Mouse (Mus musculus): ENCODE measurements around the gene Sec23b. TPM values are rescaled to one million over a fixed set of nuclear protein-coding genes. Genes with fewer than 3 reads are reported as not detected.

The Sec23b gene
- polyA plus RNA-seq, 1 experiment from 2014 or later = 73.1 TPM

DNA sequence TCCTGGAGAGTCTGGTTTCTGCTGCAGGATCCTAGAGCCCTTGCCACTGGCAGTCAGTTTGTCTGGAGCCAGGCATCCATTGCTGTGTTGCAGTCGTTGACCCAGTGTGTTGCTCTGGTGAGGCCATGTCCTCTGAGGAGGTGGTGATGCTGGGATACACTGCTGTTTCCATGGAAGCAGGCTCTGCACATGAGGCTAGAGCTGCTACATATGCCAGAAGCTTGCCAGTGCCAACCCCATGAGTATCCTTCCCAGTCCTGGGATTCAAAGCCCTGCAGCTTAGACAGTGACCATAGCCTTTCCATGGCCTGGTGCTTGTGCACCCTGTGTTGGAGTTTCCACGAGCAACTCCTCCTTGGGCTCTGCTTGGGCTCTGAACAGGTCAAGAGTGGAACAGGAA lies 77.5 kb downstream of the Sec23b start:
- Histone ChIP-seq H3K4me3 (ENCODE audit: low read depth, low read length) (no peak overlapping the region), H3K27ac (ENCODE audit: low read depth, low read length) (no peak overlapping the region), H3K27me3 (replicated peaks; ENCODE audit: control insufficient read depth, insufficient read depth, low read length) (no peaks in the 10 kb centered on the region), H3K4me2 (ENCODE audit: low read length) (no peak overlapping the region), H3K9me3 (replicated peaks; ENCODE audit: control insufficient read depth, low read length) (no peaks in the 10 kb centered on the region), H3K36me3 (ENCODE audit: control insufficient read depth, insufficient read depth, low read length) (no peaks in the 10 kb centered on the region), H3K4me1 (ENCODE audit: control insufficient read depth, insufficient read depth, low read length) (no peaks in the 10 kb centered on the region), H3K9ac (ENCODE audit: low read length) (no peak overlapping the region)
- DNase-seq (ENCODE audit: low spot score) (no peak), ATAC-seq (no peak)
- 82% methylated on average over 2 of the region's 2 CpGs for WGBS

DNA sequence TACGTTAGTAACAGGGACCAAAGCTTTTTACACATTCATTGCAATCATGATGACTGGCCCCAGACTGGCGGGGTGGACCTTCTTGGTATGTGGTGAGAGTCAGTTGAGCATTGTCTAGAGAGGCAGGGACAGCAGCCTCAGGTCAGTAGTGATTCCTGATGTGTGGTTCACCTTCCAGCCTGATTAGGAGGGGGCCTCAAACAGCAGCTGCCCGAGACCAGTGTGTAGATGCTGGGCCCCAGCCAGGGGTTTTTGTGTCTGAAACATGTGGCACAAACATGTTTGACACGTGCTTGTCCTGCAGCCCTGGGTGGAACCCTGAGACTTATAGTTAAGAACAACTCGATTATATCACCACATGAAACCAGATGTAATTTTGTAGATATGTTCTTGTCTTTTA lies 78.2 kb downstream of the Sec23b start:
- Histone ChIP-seq H3K27ac (ENCODE audit: low read depth, low read length) (no peak overlapping the region), H3K9me3 (replicated peaks; ENCODE audit: control insufficient read depth, low read length) (no peaks in the 10 kb centered on the region), H3K36me3 (ENCODE audit: control insufficient read depth, insufficient read depth, low read length) (no peaks in the 10 kb centered on the region), H3K9ac (ENCODE audit: low read length) (no peak overlapping the region), H3K4me1 (ENCODE audit: control insufficient read depth, insufficient read depth, low read length) (no peaks in the 10 kb centered on the region), H3K4me3 (ENCODE audit: low read depth, low read length) (no peak overlapping the region), H3K4me2 (ENCODE audit: low read length) (no peak overlapping the region), H3K27me3 (replicated peaks; ENCODE audit: control insufficient read depth, insufficient read depth, low read length) (no peaks in the 10 kb centered on the region)
- 77% methylated on average over 5 of the region's 5 CpGs for WGBS
- DNase-seq (ENCODE audit: low spot score) (no peak), ATAC-seq (no peak)

DNA sequence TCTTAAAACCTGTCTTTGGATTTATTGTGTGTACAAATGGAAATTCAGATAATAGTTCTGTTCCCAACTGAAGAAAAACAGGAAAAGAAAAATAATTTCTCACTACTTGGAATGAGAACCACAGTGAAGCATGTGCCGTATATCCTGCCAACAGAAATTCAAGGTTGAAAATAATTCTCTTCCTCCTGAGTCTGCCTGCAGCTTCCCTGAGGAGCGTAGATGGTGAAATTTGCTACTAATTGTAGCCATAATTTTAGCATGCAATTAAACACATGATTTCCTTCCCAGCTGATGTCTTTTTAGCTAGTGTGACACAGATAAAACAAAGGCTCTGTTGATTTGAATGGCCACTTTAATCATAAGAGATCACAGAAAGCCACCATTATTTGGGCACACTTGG lies 78.7 kb downstream of the Sec23b start:
- peak; percentile 23 for DNase-seq (ENCODE audit: low spot score)
- no peaks in the 10 kb centered on the region for H3K27me3 ChIP-seq (replicated peaks; ENCODE audit: control insufficient read depth, insufficient read depth, low read length)
- 0 out of 2 replicates have a peak, but pooled peaks have one; percentile 28 for ATAC-seq

DNA sequence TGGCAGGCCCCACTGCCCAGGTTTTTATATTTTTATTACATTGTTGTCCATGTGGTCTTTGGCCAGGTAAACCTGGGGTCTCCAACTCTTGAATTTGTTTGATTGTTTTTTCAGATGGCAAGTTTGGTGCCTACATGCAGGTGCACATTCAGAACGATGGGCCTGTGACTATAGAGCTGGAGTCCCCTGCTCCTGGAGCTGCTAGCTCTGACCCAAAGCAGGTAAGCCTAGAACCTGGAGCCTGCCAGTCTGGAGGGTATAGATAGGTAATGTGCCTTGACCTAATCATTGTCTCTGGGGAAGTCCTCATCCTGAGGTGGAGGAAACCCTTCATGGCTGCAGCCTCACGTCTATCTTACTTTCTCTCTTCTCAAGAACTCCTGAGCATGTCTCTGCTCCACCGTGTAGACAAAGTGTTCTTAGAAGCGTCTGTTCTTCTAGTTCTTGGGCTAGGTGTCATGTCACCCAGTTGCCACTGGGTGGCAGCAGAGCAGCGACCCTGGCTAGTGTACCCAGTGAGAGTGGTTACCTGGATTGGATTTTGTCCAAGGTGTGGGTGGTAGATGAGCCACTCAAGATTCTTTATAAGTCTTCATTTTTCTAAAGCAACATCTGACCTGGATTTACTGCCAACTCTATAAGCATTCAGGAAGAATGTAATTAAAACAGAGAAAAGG lies 79.8 kb downstream of the Sec23b start:
- H3K9me3 ChIP-seq (replicated peaks; ENCODE audit: control insufficient read depth, low read length) = no peaks in the 10 kb centered on the region
- ATAC-seq (peak; percentile 66), DNase-seq (ENCODE audit: low spot score) (peak; percentile 73)
- H3K9ac ChIP-seq (ENCODE audit: low read length) = no peak overlapping the region
- no peaks in the 10 kb centered on the region for H3K27me3 ChIP-seq (replicated peaks; ENCODE audit: control insufficient read depth, insufficient read depth, low read length)
- 19% methylated on average over 5 of the region's 5 CpGs for WGBS
- no peaks in the 10 kb centered on the region for H3K36me3 ChIP-seq (ENCODE audit: control insufficient read depth, insufficient read depth, low read length)
- no peak overlapping the region for H3K4me2 ChIP-seq (ENCODE audit: low read length)
- no peak overlapping the region; the same call in 1 of the 2 replicates for H3K27ac ChIP-seq (ENCODE audit: low read depth, low read length)
- H3K4me3 ChIP-seq (ENCODE audit: low read depth, low read length) = no peak overlapping the region
- no peaks in the 10 kb centered on the region for H3K4me1 ChIP-seq (ENCODE audit: control insufficient read depth, insufficient read depth, low read length)

More for the DNA sequence above, 78.7 kb downstream of the Sec23b start:
- H3K4me1 ChIP-seq (ENCODE audit: control insufficient read depth, insufficient read depth, low read length) = no peaks in the 10 kb centered on the region
- no peak overlapping the region for H3K9ac ChIP-seq (ENCODE audit: low read length)
- no peaks in the 10 kb centered on the region for H3K36me3 ChIP-seq (ENCODE audit: control insufficient read depth, insufficient read depth, low read length)
- H3K4me2 ChIP-seq (ENCODE audit: low read length) = no peak overlapping the region
- no peak overlapping the region for H3K4me3 ChIP-seq (ENCODE audit: low read depth, low read length)
- 73% methylated on average over 2 of the region's 2 CpGs for WGBS
- H3K9me3 ChIP-seq (replicated peaks; ENCODE audit: control insufficient read depth, low read length) = no peaks in the 10 kb centered on the region
- no peak overlapping the region for H3K27ac ChIP-seq (ENCODE audit: low read depth, low read length)

DNA sequence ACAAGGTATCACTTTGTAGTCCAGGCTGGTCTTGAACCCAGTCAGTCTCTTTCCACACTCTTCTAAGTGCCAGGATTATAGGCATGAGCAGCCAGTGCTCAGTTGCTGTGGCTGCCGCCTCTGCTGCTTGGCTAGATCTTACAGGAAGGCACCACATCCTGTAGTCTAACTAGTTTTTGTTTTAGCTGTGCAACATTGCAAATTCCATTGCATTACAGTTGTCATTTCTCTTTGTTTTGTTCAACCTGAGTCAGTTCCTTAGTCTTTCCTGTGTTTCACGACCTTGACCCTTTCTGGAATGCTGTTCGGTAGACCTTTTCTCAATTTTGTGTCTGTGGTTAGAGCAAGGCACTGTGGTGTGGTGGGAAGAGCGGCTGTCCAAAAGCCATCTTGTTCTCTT lies 81.2 kb downstream of the Sec23b start:
- Histone ChIP-seq H3K9ac (ENCODE audit: low read length) (no peak overlapping the region), H3K4me3 (ENCODE audit: low read depth, low read length) (no peak overlapping the region), H3K27me3 (replicated peaks; ENCODE audit: control insufficient read depth, insufficient read depth, low read length) (no peaks in the 10 kb centered on the region), H3K36me3 (ENCODE audit: control insufficient read depth, insufficient read depth, low read length) (no peaks in the 10 kb centered on the region), H3K9me3 (replicated peaks; ENCODE audit: control insufficient read depth, low read length) (no peaks in the 10 kb centered on the region), H3K4me2 (ENCODE audit: low read length) (no peak overlapping the region), H3K4me1 (ENCODE audit: control insufficient read depth, insufficient read depth, low read length) (no peaks in the 10 kb centered on the region), H3K27ac (ENCODE audit: low read depth, low read length) (no peak overlapping the region)
- DNase-seq (ENCODE audit: low spot score) (no peak), ATAC-seq (no peak)
- WGBS = 89% methylated on average over 4 of the region's 4 CpGs

DNA sequence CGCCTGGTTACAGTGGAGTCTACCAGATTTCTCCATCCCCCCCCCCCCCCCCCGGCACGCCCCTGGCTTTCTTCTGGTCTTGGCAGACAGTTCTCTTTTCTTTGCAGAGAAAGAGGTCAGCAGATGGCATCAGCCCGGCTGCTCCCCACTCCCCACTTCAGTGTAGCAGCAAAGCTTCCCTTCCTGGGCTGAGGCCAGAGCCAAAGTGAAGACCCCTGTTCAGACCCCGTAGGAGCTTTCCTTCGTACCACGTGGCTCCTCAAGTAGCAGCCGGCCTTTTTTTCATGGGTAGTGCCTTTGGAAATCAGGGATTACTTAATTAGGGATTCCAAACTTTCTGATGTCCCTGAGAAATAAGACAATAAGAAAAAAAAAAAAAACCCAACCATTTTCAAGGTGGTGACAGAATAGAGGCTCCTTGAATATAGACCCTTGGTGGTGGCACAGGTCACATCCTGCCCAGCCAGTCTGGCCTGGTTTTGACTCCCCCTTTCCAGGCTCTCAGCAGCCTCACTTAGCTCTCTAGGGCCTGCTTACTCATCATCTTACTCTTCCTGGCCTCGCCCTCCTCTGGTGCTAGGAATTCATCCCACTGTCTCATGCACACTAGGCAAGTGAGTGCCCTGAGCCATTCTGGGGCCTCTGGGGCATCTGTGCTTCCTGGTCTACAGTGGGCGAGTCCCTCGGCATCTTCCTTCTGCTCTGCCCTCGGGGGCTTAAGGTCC lies 81.8 kb downstream of the Sec23b start:
- WGBS = 74% methylated on average over 12 of the region's 12 CpGs
- H3K27ac ChIP-seq (ENCODE audit: low read depth, low read length) = no peak overlapping the region
- H3K4me1 ChIP-seq (ENCODE audit: control insufficient read depth, insufficient read depth, low read length) = no peaks in the 10 kb centered on the region
- H3K27me3 ChIP-seq (replicated peaks; ENCODE audit: control insufficient read depth, insufficient read depth, low read length) = no peaks in the 10 kb centered on the region
- ATAC-seq (no peak), DNase-seq (ENCODE audit: low spot score) (peak; percentile 8)
- no peaks in the 10 kb centered on the region for H3K9me3 ChIP-seq (replicated peaks; ENCODE audit: control insufficient read depth, low read length)
- H3K4me2 ChIP-seq (ENCODE audit: low read length) = no peak overlapping the region
- no peaks in the 10 kb centered on the region for H3K36me3 ChIP-seq (ENCODE audit: control insufficient read depth, insufficient read depth, low read length)
- no peak overlapping the region for H3K9ac ChIP-seq (ENCODE audit: low read length)
- H3K4me3 ChIP-seq (ENCODE audit: low read depth, low read length) = no peak overlapping the region

DNA sequence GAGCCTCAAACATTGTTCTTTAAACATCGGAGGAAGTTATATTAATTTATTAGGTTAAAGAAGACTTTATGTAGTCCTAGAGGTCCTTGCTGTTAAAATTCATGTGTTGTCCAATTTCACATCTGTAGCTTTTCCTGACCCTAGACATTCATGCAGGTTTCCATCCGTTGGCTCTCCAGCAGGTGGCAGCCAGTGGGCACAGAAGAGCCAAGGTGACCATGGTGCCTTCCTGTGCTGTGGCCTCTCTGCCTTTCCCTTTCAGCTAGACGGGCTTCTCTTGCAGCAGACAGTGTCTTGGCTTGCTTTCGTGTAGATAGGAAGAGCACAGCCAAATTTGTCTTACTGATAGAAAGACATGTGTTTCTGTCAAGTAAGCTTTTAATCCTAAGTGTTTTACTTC lies 82.7 kb downstream of the Sec23b start:
- DNase-seq (ENCODE audit: low spot score) (peak; percentile 40), ATAC-seq (no peak)
- H3K9ac ChIP-seq (ENCODE audit: low read length) = no peak overlapping the region
- H3K27ac ChIP-seq (ENCODE audit: low read depth, low read length) = no peak overlapping the region
- no peak overlapping the region for H3K4me2 ChIP-seq (ENCODE audit: low read length)
- 69% methylated on average over 4 of the region's 4 CpGs for WGBS
- H3K4me1 ChIP-seq (ENCODE audit: control insufficient read depth, insufficient read depth, low read length) = no peaks in the 10 kb centered on the region
- H3K4me3 ChIP-seq (ENCODE audit: low read depth, low read length) = no peak overlapping the region
- H3K27me3 ChIP-seq (replicated peaks; ENCODE audit: control insufficient read depth, insufficient read depth, low read length) = no peaks in the 10 kb centered on the region
- no peaks in the 10 kb centered on the region for H3K9me3 ChIP-seq (replicated peaks; ENCODE audit: control insufficient read depth, low read length)
- H3K36me3 ChIP-seq (ENCODE audit: control insufficient read depth, insufficient read depth, low read length) = no peaks in the 10 kb centered on the region

DNA sequence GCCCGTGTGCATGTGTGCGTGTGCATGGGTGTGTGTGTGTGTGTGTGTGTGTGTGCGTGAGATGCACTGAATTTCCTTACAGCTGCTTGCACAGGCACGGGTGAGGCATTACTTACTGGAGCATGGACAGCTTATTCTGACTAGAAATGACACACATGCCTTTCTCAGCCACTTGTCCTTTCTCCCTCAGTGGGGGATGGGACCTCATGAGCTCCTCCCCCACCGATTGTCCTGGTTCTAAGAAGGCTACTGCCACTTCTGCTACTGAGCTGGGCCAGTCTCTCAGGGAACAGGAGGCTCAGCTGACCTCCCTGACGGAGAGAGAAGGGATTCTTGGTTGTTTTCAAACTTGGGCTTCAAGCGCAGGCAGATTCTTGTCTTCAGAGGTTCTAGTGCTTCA lies 84.1 kb downstream of the Sec23b start:
- Histone ChIP-seq H3K9me3 (replicated peaks; ENCODE audit: control insufficient read depth, low read length) (no peaks in the 10 kb centered on the region), H3K4me1 (ENCODE audit: control insufficient read depth, insufficient read depth, low read length) (no peaks in the 10 kb centered on the region), H3K4me2 (ENCODE audit: low read length) (no peak overlapping the region), H3K4me3 (ENCODE audit: low read depth, low read length) (no peak overlapping the region), H3K36me3 (ENCODE audit: control insufficient read depth, insufficient read depth, low read length) (no peaks in the 10 kb centered on the region), H3K9ac (ENCODE audit: low read length) (no peak overlapping the region), H3K27me3 (replicated peaks; ENCODE audit: control insufficient read depth, insufficient read depth, low read length) (no peaks in the 10 kb centered on the region), H3K27ac (ENCODE audit: low read depth, low read length) (no peak overlapping the region)
- DNase-seq (ENCODE audit: low spot score) = no peak
- ATAC-seq = no peak
- 74% methylated on average over 7 of the region's 7 CpGs for WGBS

Measured in forebrain, embryonic 14.5 days (tissue).